Mouse (Mus musculus): ENCODE results near the gene Atp2b4.
"Not testable (repeated sequence)": the region's sequence is repeated elsewhere in the genome, so short reads cannot be mapped to it uniquely, and the experiment has no call there.

The Atp2b4 gene

GRCm38 (mm10) chr1:133694876-133695275 lies 106.0 kb downstream of the Atp2b4 start:
- DNase-seq (ENCODE audit: low read depth, low spot score) = no peak

- no peak for DNase-seq (ENCODE audit: low read depth, low spot score)
Measured at GRCm38 (mm10) chr1:133694301-133694700, 106.5 kb downstream of the Atp2b4 start.

- DNase-seq (ENCODE audit: low read depth, low spot score) = no peak
Measured at GRCm38 (mm10) chr1:133693536-133694114, 107.2 kb downstream of the Atp2b4 start.

- no peak for DNase-seq (ENCODE audit: low read depth, low spot score)
Measured at GRCm38 (mm10) chr1:133692195-133692594, 108.6 kb downstream of the Atp2b4 start.

GRCm38 (mm10) chr1:133691046-133691445 lies 109.8 kb downstream of the Atp2b4 start:
- DNase-seq (ENCODE audit: low read depth, low spot score) = no peak

- no peak for DNase-seq (ENCODE audit: low read depth, low spot score)
Measured at GRCm38 (mm10) chr1:133689897-133690296, 110.9 kb downstream of the Atp2b4 start, which contains the start of gene Lax1. Gene Lax1, minus strand, starts transcription at chr1:133690108.

- no peak for DNase-seq (ENCODE audit: low read depth, low spot score)
Measured at GRCm38 (mm10) chr1:133688301-133688700, 112.5 kb downstream of the Atp2b4 start.

- peak; percentile 68 for DNase-seq (ENCODE audit: low read depth, low spot score)
Measured at GRCm38 (mm10) chr1:133685749-133686519, 114.9 kb downstream of the Atp2b4 start.

- no peak for DNase-seq (ENCODE audit: low read depth, low spot score)
Measured at GRCm38 (mm10) chr1:133671801-133672200, 129.0 kb downstream of the Atp2b4 start.

- DNase-seq (ENCODE audit: low read depth, low spot score) = no peak
Measured at GRCm38 (mm10) chr1:133671266-133671665, 129.6 kb downstream of the Atp2b4 start.

GRCm38 (mm10) chr1:133670776-133671175 lies 130.1 kb downstream of the Atp2b4 start:
- no peak for DNase-seq (ENCODE audit: low read depth, low spot score)

- no peak for DNase-seq (ENCODE audit: low read depth, low spot score)
Measured at GRCm38 (mm10) chr1:133670190-133670589, 130.7 kb downstream of the Atp2b4 start.

GRCm38 (mm10) chr1:133668618-133669017 lies 132.2 kb downstream of the Atp2b4 start:
- no peak for DNase-seq (ENCODE audit: low read depth, low spot score)

- no peak for DNase-seq (ENCODE audit: low read depth, low spot score)
Measured at GRCm38 (mm10) chr1:133667721-133668120, 133.1 kb downstream of the Atp2b4 start.

- not testable (repeated sequence) for DNase-seq (ENCODE audit: low read depth, low spot score)
Measured at GRCm38 (mm10) chr1:133665713-133666112, 135.1 kb downstream of the Atp2b4 start.

- DNase-seq (ENCODE audit: low read depth, low spot score) = no peak
Measured at GRCm38 (mm10) chr1:133664203-133664970, 136.5 kb downstream of the Atp2b4 start.

- DNase-seq (ENCODE audit: low read depth, low spot score) = peak; percentile 85
Measured at GRCm38 (mm10) chr1:133663427-133663826, 137.4 kb downstream of the Atp2b4 start.

GRCm38 (mm10) chr1:133662941-133663340 lies 137.9 kb downstream of the Atp2b4 start:
- no peak for DNase-seq (ENCODE audit: low read depth, low spot score)

GRCm38 (mm10) chr1:133661203-133661933 lies 139.5 kb downstream of the Atp2b4 start, which contains the start of gene Gm38394:
Gene Gm38394, minus strand, starts transcription at chr1:133661318.
- peak; percentile 99 for DNase-seq (ENCODE audit: low read depth, low spot score)

- peak; percentile 68 for DNase-seq (ENCODE audit: low read depth, low spot score)
Measured at GRCm38 (mm10) chr1:133660466-133661202, 140.2 kb downstream of the Atp2b4 start, which contains the start of gene Zbed6. Gene Zbed6, minus strand, starts transcription at chr1:133660885.

- no peak for DNase-seq (ENCODE audit: low read depth, low spot score)
Measured at GRCm38 (mm10) chr1:133658878-133659277, 142.0 kb downstream of the Atp2b4 start.
